Mouse (Mus musculus) adrenal gland, postnatal 10 days (tissue): ENCODE results near the gene Pnpla3. TPM values are rescaled to one million over a fixed set of nuclear protein-coding genes. Genes with fewer than 3 reads are reported as not detected.
A peak's percentile ranks its signal among the peaks of the same experiment; 100 is the strongest.

Experiments
- DNase-seq: peaks from one replicate; pipeline ENCODE4 v3.0.0; 2021; ENCODE audit warnings: mixed read lengths
- total RNA-seq, 2 experiments: library from RNA; stranded (reverse); gene quantifications; 2 replicates each; pipeline ENCODE4 v1.2.3; 2021

The Pnpla3 gene
- total RNA-seq, 2 experiments from 2014 or later: 47.6 to 65.6 TPM

GRCm38 (mm10) chr15:84171166-84171565 is 3.5 kb downstream of the Pnpla3 start:
- no peak for DNase-seq

GRCm38 (mm10) chr15:84178733-84179132 is 11.1 kb downstream of the Pnpla3 start:
- DNase-seq: no peak

- DNase-seq: peak; percentile 46
Observed at GRCm38 (mm10) chr15:84182000-84182399, 14.4 kb downstream of the Pnpla3 start.

GRCm38 (mm10) chr15:84183967-84184366 is 16.3 kb downstream of the Pnpla3 start:
- DNase-seq: peak; percentile 46

GRCm38 (mm10) chr15:84186196-84186595 is 18.6 kb downstream of the Pnpla3 start:
- no peak for DNase-seq

GRCm38 (mm10) chr15:84188887-84189530 is 21.4 kb downstream of the Pnpla3 start:
- DNase-seq: no peak

- DNase-seq: no peak
Observed at GRCm38 (mm10) chr15:84189881-84190280, 22.2 kb downstream of the Pnpla3 start.

- DNase-seq: no peak
Observed at GRCm38 (mm10) chr15:84191724-84192057, 24.1 kb downstream of the Pnpla3 start.

- peak; percentile 93 for DNase-seq
Observed at GRCm38 (mm10) chr15:84192058-84192791, 24.6 kb downstream of the Pnpla3 start, which contains the start of gene Samm50. Gene Samm50 (plus strand): TSS chr15:84192241.

GRCm38 (mm10) chr15:84196486-84197165 is 29.0 kb downstream of the Pnpla3 start:
- DNase-seq: no peak

- DNase-seq: no peak
Observed at GRCm38 (mm10) chr15:84207327-84207726, 39.7 kb downstream of the Pnpla3 start.

GRCm38 (mm10) chr15:84209517-84210412 is 42.1 kb downstream of the Pnpla3 start:
- DNase-seq: no peak

GRCm38 (mm10) chr15:84210461-84210860 is 42.8 kb downstream of the Pnpla3 start:
- DNase-seq: no peak

GRCm38 (mm10) chr15:84210941-84211340 is 43.3 kb downstream of the Pnpla3 start:
- DNase-seq: no peak

GRCm38 (mm10) chr15:84211564-84211963 is 43.9 kb downstream of the Pnpla3 start:
- DNase-seq: no peak

GRCm38 (mm10) chr15:84212031-84212755 is 44.6 kb downstream of the Pnpla3 start:
- peak; percentile 93 for DNase-seq

- DNase-seq: peak; percentile 56
Observed at GRCm38 (mm10) chr15:84212756-84213105, 45.1 kb downstream of the Pnpla3 start.

GRCm38 (mm10) chr15:84213162-84213739 is 45.6 kb downstream of the Pnpla3 start:
- no peak for DNase-seq

- no peak for DNase-seq
Observed at GRCm38 (mm10) chr15:84214476-84214875, 46.8 kb downstream of the Pnpla3 start.

GRCm38 (mm10) chr15:84215273-84215672 is 47.6 kb downstream of the Pnpla3 start:
- DNase-seq: no peak

GRCm38 (mm10) chr15:84216026-84216425 is 48.4 kb downstream of the Pnpla3 start:
- DNase-seq: no peak
